Mouse (Mus musculus) intestine, postnatal 0 days (tissue): Measurements from ENCODE around the gene Gm21970. TPM values are rescaled to one million over a fixed set of nuclear protein-coding genes. Genes with fewer than 3 reads are reported as not detected.
"Not testable (repeated sequence)": the region's sequence is repeated elsewhere in the genome, so short reads cannot be mapped to it uniquely, and the experiment has no call there.

Experiments
- ATAC-seq: fragments of 200-750 bp; cut with Nextera tagmentation; 2 replicates; pipeline ENCODE4 v1.8.0; 2017; ENCODE audit warnings: mild to moderate bottlenecking, moderate TSS enrichment, moderate library complexity
- H3K27ac ChIP-seq: fragments of 300-500 bp; sonication (generic); 2 replicates; pipeline ENCODE4 v1.5.1; 2014; ENCODE audit warnings: mild to moderate bottlenecking, low read depth, low read length, moderate library complexity
- H3K27me3 ChIP-seq: fragments of 300-500 bp; sonication (generic); replicated peaks from 2 replicates; pipeline ENCODE4 v1.6.1; 2014; ENCODE audit warnings: low read length, mixed read lengths; ENCODE audit not compliant: control insufficient read depth, insufficient read depth
- H3K36me3 ChIP-seq: fragments of 300-500 bp; sonication (generic); 2 replicates; pipeline ENCODE4 v1.6.1; 2014; ENCODE audit warnings: mild to moderate bottlenecking, moderate library complexity; ENCODE audit not compliant: control insufficient read depth, insufficient read depth
- H3K4me1 ChIP-seq: fragments of 300-500 bp; sonication (generic); replicated peaks from 2 replicates; pipeline ENCODE4 v1.6.1; 2014; ENCODE audit warnings: antibody characterized with exemption, low read length, mixed read lengths; ENCODE audit not compliant: control insufficient read depth, insufficient read depth
- H3K4me2 ChIP-seq: fragments of 300-500 bp; sonication (generic); replicated peaks from 2 replicates; pipeline ENCODE4 v1.6.1; 2014; ENCODE audit warnings: low read depth, mild to moderate bottlenecking, moderate library complexity
- H3K4me3 ChIP-seq: fragments of 300-500 bp; sonication (generic); 2 replicates; pipeline ENCODE4 v1.5.1; 2014; ENCODE audit warnings: low read depth, low read length
- H3K9ac ChIP-seq: fragments of 300-500 bp; sonication (generic); 2 replicates; pipeline ENCODE4 v1.6.1; 2014; ENCODE audit warnings: mild to moderate bottlenecking, low read depth, low read length
- H3K9me3 ChIP-seq: fragments of 300-500 bp; sonication (generic); 2 replicates; pipeline ENCODE4 v1.6.1; 2016; ENCODE audit warnings: mixed run types; ENCODE audit not compliant: control insufficient read depth
- CTCF ChIP-seq: sonication (generic); IDR thresholded peaks from 2 replicates; pipeline ENCODE4 v1.5.1; 2016; ENCODE audit warnings: low read depth, mild to moderate bottlenecking, control low read depth, antibody characterized with exemption, moderate library complexity
- WGBS: fragments of 180-500 bp; shearing (Covaris S2); extraction: QIAGEN DNeasy Blood & Tissue Kit; methylation state at CpG from one replicate; pipeline ENCODE4 v1.1.7; 2014; 5-methylcytosine and 5-hydroxymethylcytosine counted together
- polyA plus RNA-seq: library from polyadenylated mRNA; unstranded; fragments of >200 nt; fragmentation: Nextera tagmentation; extraction: Ambion mirVana; gene quantifications from 2 replicates; pipeline ENCODE4 v1.2.1, GENCODE M21; 2015

Gene Gm21970
- polyA plus RNA-seq, 1 experiment from 2014 or later: not detected

GRCm38 (mm10) chr16:91438081-91438480 is 46.6 kb downstream of the Gm21970 start:
- H3K36me3 ChIP-seq: no peaks in the 10 kb centered on the region
- H3K27me3 ChIP-seq: no peaks in the 10 kb centered on the region
- no peak overlapping the region for H3K4me2 ChIP-seq
- WGBS: 71% methylated on average over 3 of the region's 3 CpGs
- H3K9ac ChIP-seq: no peak overlapping the region
- no peak for ATAC-seq
- H3K4me1 ChIP-seq: no peaks in the 10 kb centered on the region; the same call in 1 of the 2 replicates
- no peak overlapping the region for H3K4me3 ChIP-seq
- TF ChIP-seq CTCF: no peak
- no peaks in the 10 kb centered on the region for H3K9me3 ChIP-seq
- H3K27ac ChIP-seq: no peak overlapping the region

GRCm38 (mm10) chr16:91438599-91438998 is 47.1 kb downstream of the Gm21970 start:
- ATAC-seq, H3K4me1 ChIP-seq, H3K9me3 ChIP-seq, H3K27ac ChIP-seq, H3K4me3 ChIP-seq, H3K9ac ChIP-seq, H3K36me3 ChIP-seq, H3K4me2 ChIP-seq, H3K27me3 ChIP-seq: not testable (repeated sequence)
- WGBS: 72% methylated on average over 1 of the region's 1 CpGs

GRCm38 (mm10) chr16:91441366-91441765 is 49.8 kb downstream of the Gm21970 start:
- Histone ChIP-seq H3K27ac (peak overlapping the region; percentile 41; the same call in 1 of the 2 replicates), H3K9me3 (no peaks in the 10 kb centered on the region), H3K4me2 (no peak overlapping the region), H3K9ac (no peak overlapping the region), H3K4me3 (no peak overlapping the region), H3K27me3 (no peaks in the 10 kb centered on the region), H3K36me3 (no peaks in the 10 kb centered on the region), H3K4me1 (no peaks in the 10 kb centered on the region)
- WGBS: 18% methylated on average over 7 of the region's 7 CpGs
- TF ChIP-seq CTCF: peak; percentile 68
- ATAC-seq: peak; percentile 88

GRCm38 (mm10) chr16:91441811-91442240 is 50.3 kb downstream of the Gm21970 start:
- peak; percentile 87 for ATAC-seq
- Histone ChIP-seq H3K9me3 (no peaks in the 10 kb centered on the region), H3K27ac (peak overlapping the region; percentile 41; the same call in 1 of the 2 replicates), H3K4me3 (no peak overlapping the region), H3K36me3 (no peaks in the 10 kb centered on the region), H3K27me3 (no peaks in the 10 kb centered on the region), H3K4me1 (no peaks in the 10 kb centered on the region), H3K9ac (no peak overlapping the region), H3K4me2 (no peak overlapping the region)
- 42% methylated on average over 7 of the region's 7 CpGs for WGBS
- no peak for TF ChIP-seq CTCF

- no peak overlapping the region for H3K4me2 ChIP-seq
- WGBS: 69% methylated on average over 4 of the region's 4 CpGs
- ATAC-seq: no peak
- no peaks in the 10 kb centered on the region for H3K9me3 ChIP-seq
- TF ChIP-seq CTCF: no peak
- H3K4me1 ChIP-seq: no peaks in the 10 kb centered on the region
- no peak overlapping the region for H3K4me3 ChIP-seq
- H3K27ac ChIP-seq: no peak overlapping the region; the same call in 1 of the 2 replicates
- no peaks in the 10 kb centered on the region for H3K36me3 ChIP-seq
- H3K27me3 ChIP-seq: no peaks in the 10 kb centered on the region
- H3K9ac ChIP-seq: no peak overlapping the region
Observed at GRCm38 (mm10) chr16:91442446-91442845, 50.9 kb downstream of the Gm21970 start.

GRCm38 (mm10) chr16:91443211-91443611 is 51.7 kb downstream of the Gm21970 start:
- ATAC-seq: no peak
- H3K27ac ChIP-seq: no peak overlapping the region
- no peak overlapping the region for H3K9ac ChIP-seq
- no peaks in the 10 kb centered on the region for H3K36me3 ChIP-seq
- H3K27me3 ChIP-seq: no peaks in the 10 kb centered on the region
- no peaks in the 10 kb centered on the region for H3K4me1 ChIP-seq
- H3K4me2 ChIP-seq: no peak overlapping the region
- H3K9me3 ChIP-seq: no peaks in the 10 kb centered on the region
- no peak for TF ChIP-seq CTCF
- no peak overlapping the region for H3K4me3 ChIP-seq
- 78% methylated on average over 8 of the region's 8 CpGs for WGBS

- Histone ChIP-seq H3K27me3 (no peaks in the 10 kb centered on the region), H3K4me2 (no peak overlapping the region), H3K27ac (no peak overlapping the region), H3K9ac (no peak overlapping the region), H3K36me3 (no peaks in the 10 kb centered on the region), H3K4me1 (0 out of 2 replicates have a peak, but pooled peaks cover 2% of the 10 kb centered on the region), H3K9me3 (no peaks in the 10 kb centered on the region), H3K4me3 (no peak overlapping the region)
- WGBS: 85% methylated on average over 4 of the region's 4 CpGs
- no peak for TF ChIP-seq CTCF
- no peak for ATAC-seq
Observed at GRCm38 (mm10) chr16:91444847-91445246, 53.3 kb downstream of the Gm21970 start.
